Mouse (Mus musculus): ENCODE results near the gene Cdadc1.
"Not testable (repeated sequence)": the region's sequence is repeated elsewhere in the genome, so short reads cannot be mapped to it uniquely, and the experiment has no call there.

The Cdadc1 gene

GRCm38 (mm10) chr14:59597398-59598259 lies at the start of gene Cdadc1:
Cdadc1 (minus strand) TSS chr14:59597959.
- DNase-seq (ENCODE audit: low read depth), result peak; percentile 75

- DNase-seq (ENCODE audit: low read depth), result no peak
Observed at GRCm38 (mm10) chr14:59646826-59647697, 49.3 kb upstream of the Cdadc1 start.

GRCm38 (mm10) chr14:59644896-59645295 lies 47.1 kb upstream of the Cdadc1 start:
- DNase-seq (ENCODE audit: low read depth), result no peak

- no peak for DNase-seq (ENCODE audit: low read depth)
Observed at GRCm38 (mm10) chr14:59644166-59644565, 46.4 kb upstream of the Cdadc1 start.

GRCm38 (mm10) chr14:59643582-59643981 lies 45.8 kb upstream of the Cdadc1 start:
- no peak for DNase-seq (ENCODE audit: low read depth)

- no peak for DNase-seq (ENCODE audit: low read depth)
Observed at GRCm38 (mm10) chr14:59641856-59642255, 44.1 kb upstream of the Cdadc1 start.

GRCm38 (mm10) chr14:59638906-59639703 lies 41.3 kb upstream of the Cdadc1 start:
- DNase-seq (ENCODE audit: low read depth), result no peak

- DNase-seq (ENCODE audit: low read depth), result no peak
Observed at GRCm38 (mm10) chr14:59633988-59634387, 36.2 kb upstream of the Cdadc1 start.

GRCm38 (mm10) chr14:59633295-59633898 lies 35.6 kb upstream of the Cdadc1 start:
- no peak for DNase-seq (ENCODE audit: low read depth)

GRCm38 (mm10) chr14:59632067-59632466 lies 34.3 kb upstream of the Cdadc1 start:
- DNase-seq (ENCODE audit: low read depth), result no peak

GRCm38 (mm10) chr14:59630096-59630495 lies 32.3 kb upstream of the Cdadc1 start:
- no peak for DNase-seq (ENCODE audit: low read depth)

- no peak for DNase-seq (ENCODE audit: low read depth)
Observed at GRCm38 (mm10) chr14:59629308-59629707, 31.5 kb upstream of the Cdadc1 start.

GRCm38 (mm10) chr14:59627823-59628222 lies 30.1 kb upstream of the Cdadc1 start:
- DNase-seq (ENCODE audit: low read depth), result no peak

GRCm38 (mm10) chr14:59627142-59627680 lies 29.5 kb upstream of the Cdadc1 start:
- DNase-seq (ENCODE audit: low read depth), result no peak

GRCm38 (mm10) chr14:59626711-59627110 lies 29.0 kb upstream of the Cdadc1 start:
- DNase-seq (ENCODE audit: low read depth), result no peak

GRCm38 (mm10) chr14:59625806-59626364 lies 28.1 kb upstream of the Cdadc1 start:
- no peak for DNase-seq (ENCODE audit: low read depth)

GRCm38 (mm10) chr14:59625158-59625805 lies 27.5 kb upstream of the Cdadc1 start, which contains the start of gene Shisa2:
Shisa2 (plus strand) TSS chr14:59625308.
- no peak for DNase-seq (ENCODE audit: low read depth)

- no peak for DNase-seq (ENCODE audit: low read depth)
Observed at GRCm38 (mm10) chr14:59624326-59624885, 26.6 kb upstream of the Cdadc1 start.

GRCm38 (mm10) chr14:59616802-59617201 lies 19.0 kb upstream of the Cdadc1 start:
- DNase-seq (ENCODE audit: low read depth), result no peak

- not testable (repeated sequence) for DNase-seq (ENCODE audit: low read depth)
Observed at GRCm38 (mm10) chr14:59614149-59614548, 16.4 kb upstream of the Cdadc1 start.

Data from fibroblast of lung, adult 2 months (primary cell).